Mouse (Mus musculus): ENCODE results near the gene Tdrkh. TPM values are rescaled to one million over a fixed set of nuclear protein-coding genes. Genes with fewer than 3 reads are reported as not detected.

The Tdrkh gene
- total RNA-seq, 2 experiments from 2014 or later, result 1.1 to 2.2 TPM

GRCm38 (mm10) chr3:94457055-94457454 is 44.0 kb downstream of the Tdrkh start:
- ATAC-seq (ENCODE audit: poor library complexity, severe bottlenecking), result no peak

GRCm38 (mm10) chr3:94459834-94460233 is 46.8 kb downstream of the Tdrkh start:
- no peak for ATAC-seq (ENCODE audit: poor library complexity, severe bottlenecking)

DNA sequence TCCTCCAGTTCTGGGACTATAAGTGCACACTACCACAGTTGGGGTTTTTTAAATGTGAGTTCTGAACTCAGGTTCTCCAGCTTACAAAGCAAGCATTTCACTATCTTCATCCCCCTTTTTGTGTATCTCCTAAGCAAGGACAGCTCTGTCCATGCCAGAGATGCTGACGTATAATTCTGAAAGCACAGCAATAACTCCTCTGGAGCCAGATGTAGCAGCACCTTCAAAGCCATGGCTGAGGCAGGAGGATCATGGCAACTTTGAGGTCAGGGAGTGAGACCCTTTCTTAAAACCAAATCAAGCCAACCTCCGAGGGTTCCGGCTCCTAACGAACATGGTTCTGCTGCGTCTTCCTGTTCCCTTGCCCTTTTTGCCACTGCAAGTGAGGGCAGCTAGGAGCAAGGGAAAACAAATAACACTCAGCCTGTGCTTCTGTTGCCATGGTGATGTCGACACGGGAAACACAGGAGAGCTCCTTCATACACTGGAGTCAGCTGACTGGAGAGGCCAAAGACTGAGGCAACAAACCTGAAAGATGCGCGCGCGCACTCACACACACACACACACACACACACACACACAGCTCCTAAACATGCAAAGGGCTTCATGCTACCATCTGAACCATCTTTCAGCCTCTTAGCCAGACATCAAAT is 51.0 kb downstream of the Tdrkh start:
- ATAC-seq (ENCODE audit: poor library complexity, severe bottlenecking), result no peak

DNA sequence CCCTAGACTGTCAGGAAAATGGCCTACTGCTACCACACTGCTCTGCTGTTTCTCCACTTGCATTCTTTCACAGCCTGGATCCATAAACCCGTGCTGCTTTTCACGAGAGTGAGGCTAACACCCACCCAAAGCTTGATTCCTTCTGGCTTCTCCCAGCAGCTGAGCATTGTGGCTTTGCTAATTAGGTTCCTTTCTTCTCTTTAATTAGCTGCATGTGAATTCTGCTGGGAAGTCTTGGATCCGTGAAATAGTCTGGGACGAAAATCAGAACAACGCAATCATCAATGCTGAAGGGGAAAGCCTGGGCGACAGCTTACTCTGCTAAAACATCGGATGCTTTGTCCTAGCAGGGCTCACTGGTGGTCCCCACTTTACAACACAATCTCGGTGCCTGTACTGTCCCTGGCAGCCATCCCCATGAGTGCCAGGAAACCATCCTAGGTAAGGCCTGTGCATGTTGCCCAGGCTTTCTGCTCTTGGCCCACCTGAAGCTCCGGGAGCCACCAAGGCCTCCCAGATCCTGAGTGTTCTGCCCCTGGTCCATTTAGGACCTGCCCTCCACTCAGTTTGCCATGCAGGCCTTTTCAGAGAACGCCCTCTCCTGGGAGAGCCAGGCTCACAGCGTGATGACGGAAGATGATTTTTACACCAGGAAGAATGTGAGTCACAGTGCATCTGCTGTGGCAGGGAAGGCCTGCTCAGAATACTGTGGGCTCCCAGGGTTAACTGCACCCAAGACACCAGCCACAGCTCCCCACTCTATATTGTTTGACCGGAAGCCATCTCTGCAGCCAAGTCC is 52.8 kb downstream of the Tdrkh start:
- ATAC-seq (ENCODE audit: poor library complexity, severe bottlenecking), result no peak

- no peak; the same call in 1 of the 2 replicates for ATAC-seq (ENCODE audit: poor library complexity, severe bottlenecking)
Observed at GRCm38 (mm10) chr3:94468931-94469330, 55.9 kb downstream of the Tdrkh start.

DNA sequence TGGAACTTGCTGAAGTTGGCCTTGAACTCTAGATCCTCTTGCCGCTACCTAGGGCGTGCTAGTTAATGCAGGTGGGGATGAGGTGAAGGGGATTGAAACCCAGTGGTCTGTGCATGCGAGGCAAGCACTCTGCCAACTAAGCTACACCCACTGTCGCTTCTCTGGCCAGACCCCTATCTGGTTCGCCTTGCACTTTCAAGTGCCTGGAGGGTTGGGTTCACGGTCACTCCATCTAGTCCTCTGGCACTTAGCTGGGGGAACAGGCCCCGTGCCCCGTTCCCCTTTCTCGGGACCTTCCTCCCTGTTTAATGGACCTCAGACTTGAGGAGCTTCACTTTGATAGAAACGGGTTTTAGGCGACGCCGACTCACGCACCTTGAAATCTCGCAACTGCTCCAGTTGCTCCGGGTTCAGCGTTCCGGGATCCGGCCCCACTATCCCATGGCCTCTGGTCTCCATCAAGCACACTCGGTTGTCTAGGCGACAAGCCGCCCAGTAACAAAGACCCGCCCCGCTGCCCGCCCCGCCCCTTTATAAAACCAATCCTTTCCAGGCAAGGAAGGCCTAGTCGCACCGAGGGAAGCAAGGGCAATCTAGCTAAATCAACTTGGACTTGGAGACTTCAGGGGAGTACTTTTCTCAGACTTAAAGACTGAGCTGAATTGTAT is 59.5 kb downstream of the Tdrkh start:
- no peak for ATAC-seq (ENCODE audit: poor library complexity, severe bottlenecking)

DNA sequence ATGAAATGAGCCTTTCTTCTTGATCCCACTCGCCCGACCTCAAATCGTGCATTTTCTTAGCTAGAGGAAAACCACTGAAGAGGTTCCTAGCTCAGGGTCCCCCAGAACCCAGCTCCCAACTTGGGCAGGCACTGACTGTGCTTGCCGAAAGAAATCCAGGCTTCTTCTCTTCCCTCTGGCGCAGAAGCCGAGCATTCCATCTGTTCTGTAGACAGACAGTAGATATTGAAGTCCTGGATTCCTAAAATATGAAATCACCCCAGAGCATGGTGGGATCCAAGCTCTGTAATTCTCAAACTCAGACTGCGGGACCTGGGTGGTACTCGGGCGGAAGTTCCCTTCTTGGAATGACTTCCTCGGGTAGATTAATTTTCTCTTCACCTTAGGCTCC is 60.0 kb downstream of the Tdrkh start:
- ATAC-seq (ENCODE audit: poor library complexity, severe bottlenecking), result no peak

- ATAC-seq (ENCODE audit: poor library complexity, severe bottlenecking), result no peak
Observed at GRCm38 (mm10) chr3:94473567-94474232, 60.6 kb downstream of the Tdrkh start.

GRCm38 (mm10) chr3:94476301-94477035 is 63.4 kb downstream of the Tdrkh start:
- ATAC-seq (ENCODE audit: poor library complexity, severe bottlenecking), result no peak

DNA sequence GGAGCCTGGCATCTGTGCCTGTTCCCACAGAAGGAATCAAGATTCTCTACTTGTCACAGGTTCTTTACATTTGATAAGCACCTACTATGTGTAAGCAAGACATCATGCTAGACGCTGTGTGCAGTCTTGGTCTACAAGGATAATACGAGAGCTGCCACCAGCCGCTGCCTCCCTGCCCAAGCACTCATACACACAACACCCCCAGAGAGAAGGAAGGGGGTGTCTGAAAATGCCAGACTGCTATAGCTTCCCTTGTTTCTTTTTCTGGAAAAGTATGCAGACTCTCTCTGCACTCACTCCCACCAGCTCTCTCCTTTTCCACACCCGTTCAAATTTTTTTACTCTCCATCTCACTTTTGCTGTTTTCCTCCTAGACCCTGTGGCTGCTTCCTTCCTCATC is 64.4 kb downstream of the Tdrkh start:
- no peak for ATAC-seq (ENCODE audit: poor library complexity, severe bottlenecking)

DNA sequence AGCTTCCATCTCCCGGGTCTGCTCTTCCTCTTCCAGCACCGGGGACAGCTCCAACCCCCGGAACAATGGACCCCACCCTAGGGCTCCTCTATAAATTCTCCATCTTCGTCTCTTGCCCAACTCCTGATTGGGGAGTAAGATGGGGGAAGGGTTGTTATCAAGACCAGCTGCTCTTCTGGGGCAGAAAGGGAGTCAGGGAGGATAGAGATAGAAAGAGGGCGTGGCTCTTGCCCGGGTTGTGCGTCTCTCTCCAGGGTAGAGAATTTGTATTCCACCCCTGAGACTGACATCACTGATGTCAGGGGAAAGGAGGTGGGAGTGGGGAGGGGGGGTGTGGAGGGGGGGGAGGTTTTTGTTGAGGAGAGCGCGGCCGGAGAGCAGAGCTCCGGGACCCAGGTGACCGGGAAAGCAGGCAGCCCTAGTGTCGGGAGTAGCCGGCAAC is 64.9 kb downstream of the Tdrkh start, which contains the start of gene Celf3:
Celf3 (plus strand) TSS at position 315 of the 442 bp plus-strand sequence.
- no peak for ATAC-seq (ENCODE audit: poor library complexity, severe bottlenecking)

DNA sequence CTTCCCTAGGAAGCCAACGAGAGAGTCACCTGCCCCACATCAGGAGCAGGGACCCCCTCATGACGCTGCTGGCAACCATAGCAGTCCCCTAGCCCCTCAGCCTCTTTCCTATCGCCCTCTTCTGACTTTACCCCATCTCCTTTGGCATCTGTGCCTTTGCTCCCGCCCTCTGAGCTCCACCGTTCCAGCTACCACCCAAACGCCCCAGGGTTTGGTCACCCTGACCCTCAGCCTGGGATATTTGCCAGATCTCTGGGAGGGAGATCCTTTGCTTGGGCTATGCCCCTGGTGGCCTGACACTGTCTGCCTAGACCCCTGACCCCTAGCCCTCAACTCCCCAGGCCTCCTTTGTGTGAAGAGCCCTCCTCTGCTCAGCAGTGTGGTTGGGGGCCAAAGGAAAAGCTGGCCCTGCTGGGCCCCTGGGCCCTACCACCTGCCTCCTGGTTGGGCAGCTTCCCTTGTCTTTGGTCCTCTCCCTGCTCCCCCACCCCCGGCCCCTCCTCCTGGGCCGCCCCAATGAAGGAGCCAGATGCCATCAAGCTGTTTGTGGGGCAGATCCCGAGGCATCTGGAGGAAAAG is 65.6 kb downstream of the Tdrkh start:
- ATAC-seq (ENCODE audit: poor library complexity, severe bottlenecking), result no peak

DNA sequence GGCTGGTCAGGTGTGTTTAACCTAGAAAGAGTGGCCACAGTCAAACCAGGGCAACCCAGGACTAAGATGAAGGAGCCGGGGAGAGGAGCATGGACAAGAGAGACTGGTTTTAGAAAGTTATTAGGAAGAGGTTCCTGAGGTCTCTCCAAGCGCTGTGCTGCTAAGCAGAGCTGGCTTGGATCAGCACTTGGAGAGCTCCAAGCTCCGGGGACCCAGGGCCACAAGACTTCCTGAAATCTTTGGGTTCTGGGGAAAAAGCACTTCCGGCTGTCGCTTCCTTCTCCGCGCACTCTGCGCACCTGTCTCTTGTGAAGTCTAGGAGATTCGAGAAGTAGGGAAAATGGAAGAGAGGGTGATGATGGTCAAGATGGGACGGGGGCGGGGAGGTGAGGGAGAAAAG is 66.5 kb downstream of the Tdrkh start:
- ATAC-seq (ENCODE audit: poor library complexity, severe bottlenecking), result no peak

DNA sequence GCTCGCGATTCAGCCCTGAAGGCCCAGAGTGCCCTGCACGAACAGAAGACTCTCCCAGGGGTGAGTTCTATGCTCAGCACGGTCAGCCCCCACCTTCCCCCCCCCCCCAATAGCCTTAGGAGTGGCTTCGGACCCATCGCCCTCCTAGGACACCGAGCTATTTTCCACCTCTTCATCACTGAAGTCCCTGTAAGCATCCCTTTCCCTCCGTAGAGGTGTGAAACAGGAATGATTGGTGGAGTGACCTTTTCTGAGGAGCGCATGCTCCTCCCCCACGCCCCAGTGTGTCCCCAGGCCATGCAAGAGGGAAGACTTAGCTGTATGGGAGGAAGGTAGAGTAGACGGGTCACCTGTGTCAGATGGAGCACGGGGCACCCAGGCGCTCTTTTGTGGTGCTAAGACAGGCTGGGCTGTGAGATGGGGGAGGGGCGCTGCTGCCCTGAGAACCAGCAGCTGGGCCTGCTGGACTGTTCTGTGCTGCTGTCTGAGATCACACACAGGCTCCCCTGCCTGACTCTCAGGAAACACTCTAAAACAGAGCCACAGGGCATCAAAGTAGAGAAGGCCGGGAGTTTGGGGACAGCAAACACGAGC is 67.3 kb downstream of the Tdrkh start, which contains the start of gene Riiad1:
Riiad1 (minus strand) TSS at position 51 of the 594 bp plus-strand sequence.
- no peak for ATAC-seq (ENCODE audit: poor library complexity, severe bottlenecking)

GRCm38 (mm10) chr3:94481429-94481828 is 68.4 kb downstream of the Tdrkh start:
- no peak for ATAC-seq (ENCODE audit: poor library complexity, severe bottlenecking)

DNA sequence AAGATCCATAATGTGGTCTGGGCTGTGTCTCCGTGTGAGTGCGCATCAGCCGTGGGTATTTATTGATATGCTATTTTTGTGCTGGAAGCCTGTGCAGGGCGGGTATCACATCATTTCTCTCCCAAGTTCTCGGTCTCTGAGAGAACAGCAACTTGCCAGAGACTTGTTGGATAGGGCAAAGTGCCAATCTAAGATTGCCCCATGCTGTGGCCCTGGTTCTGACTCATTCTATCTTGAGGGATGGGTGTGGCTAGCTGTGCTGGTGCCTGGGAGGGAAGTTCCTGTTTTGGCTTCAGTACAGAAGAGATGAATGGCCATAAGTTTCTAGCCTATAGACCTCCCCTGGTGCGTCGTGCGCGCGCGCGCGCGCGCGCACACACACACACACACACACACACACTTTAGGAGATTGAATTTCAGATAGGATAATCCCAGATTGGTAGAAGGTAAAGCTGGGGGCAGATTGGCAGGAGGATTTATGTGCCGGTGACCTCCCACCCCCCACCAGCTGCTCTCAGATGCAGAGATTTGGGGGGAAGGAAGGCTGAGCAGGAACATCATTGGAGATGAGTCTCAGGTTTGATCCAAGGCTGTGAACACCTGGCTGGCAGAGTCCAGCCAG is 69.8 kb downstream of the Tdrkh start:
- ATAC-seq (ENCODE audit: poor library complexity, severe bottlenecking), result peak; percentile 89

DNA sequence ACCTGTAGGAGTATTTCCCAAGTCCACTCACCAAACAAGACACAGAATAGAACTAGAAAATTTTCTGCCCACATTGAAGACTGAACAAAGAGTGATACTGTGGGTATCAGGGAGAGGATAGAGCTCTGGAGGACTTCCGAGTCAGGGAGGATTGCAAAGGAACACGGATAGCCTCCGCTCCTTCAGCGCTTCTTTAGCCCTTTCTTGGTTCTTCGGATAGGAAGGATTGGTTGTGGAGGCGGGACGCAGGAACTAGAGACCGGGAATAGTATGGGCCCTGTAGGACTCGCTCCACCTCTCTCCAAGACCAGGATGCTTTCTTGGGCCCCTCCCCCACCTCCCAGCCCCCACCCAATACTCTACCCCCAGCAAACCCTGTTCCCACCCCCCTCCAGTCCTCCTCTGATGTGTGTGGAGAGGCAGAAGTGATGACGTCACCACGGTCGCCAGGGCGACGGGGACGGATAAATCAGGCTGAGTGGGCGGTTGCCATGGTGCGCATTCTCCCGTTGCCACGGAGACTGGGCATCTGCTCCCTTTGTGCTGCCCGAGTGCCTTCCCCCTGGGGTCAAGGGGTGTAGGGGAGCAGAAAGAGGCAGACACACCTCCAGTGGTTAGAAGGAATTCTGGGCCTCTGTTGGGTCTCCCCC is 70.8 kb downstream of the Tdrkh start:
- no peak for ATAC-seq (ENCODE audit: poor library complexity, severe bottlenecking)

Measured in megakaryocyte, adult 5-6 weeks (primary cell).